Mouse (Mus musculus) midbrain, embryonic 14.5 days (tissue): Measurements from ENCODE around the gene Prdx2. TPM values are rescaled to one million over a fixed set of nuclear protein-coding genes. Genes with fewer than 3 reads are reported as not detected.

Experiments used
- ATAC-seq: fragments of 200-750 bp; cut with Nextera tagmentation; 2 replicates; pipeline ENCODE4 v1.8.0; 2017; ENCODE audit warnings: moderate number of reproducible peaks, moderate library complexity; ENCODE audit not compliant: low FRiP score, low TSS enrichment
- DNase-seq: peaks from one replicate; pipeline ENCODE4 v3.0.0-alpha.2; 2015
- H3K27ac ChIP-seq: fragments of 300-500 bp; sonication (generic); replicated peaks from 2 replicates; pipeline ENCODE4 v1.5.1; 2014; ENCODE audit warnings: mild to moderate bottlenecking, low read depth, low read length, moderate library complexity
- H3K27me3 ChIP-seq: fragments of 300-500 bp; sonication (generic); 2 replicates; pipeline ENCODE4 v1.6.1; 2014; ENCODE audit warnings: low read length, control low read depth, mixed read lengths; ENCODE audit not compliant: control insufficient read depth, insufficient read depth
- H3K36me3 ChIP-seq: fragments of 300-500 bp; sonication (generic); 2 replicates; pipeline ENCODE4 v1.6.1; 2014; ENCODE audit warnings: low read length, control low read depth; ENCODE audit not compliant: control insufficient read depth, insufficient read depth
- H3K4me1 ChIP-seq: fragments of 300-500 bp; sonication (generic); 2 replicates; pipeline ENCODE4 v1.6.1; 2014; ENCODE audit warnings: mild to moderate bottlenecking, antibody characterized with exemption, low read length, control low read depth; ENCODE audit not compliant: control insufficient read depth, insufficient read depth
- H3K4me2 ChIP-seq: fragments of 300-500 bp; sonication (generic); 2 replicates; pipeline ENCODE4 v1.6.1; 2014; ENCODE audit warnings: mild to moderate bottlenecking, low read length, moderate library complexity
- H3K4me3 ChIP-seq: fragments of 300-500 bp; sonication (generic); replicated peaks from 2 replicates; pipeline ENCODE4 v1.5.1; 2014; ENCODE audit warnings: low read depth, low read length
- H3K9ac ChIP-seq: fragments of 300-500 bp; sonication (generic); replicated peaks from 2 replicates; pipeline ENCODE4 v1.6.1; 2014; ENCODE audit warnings: mild to moderate bottlenecking, low read length, moderate library complexity
- H3K9me3 ChIP-seq: fragments of 300-500 bp; sonication (generic); 2 replicates; pipeline ENCODE4 v1.6.1; 2016; ENCODE audit warnings: low read length, control low read depth, mixed read lengths; ENCODE audit not compliant: control insufficient read depth
- WGBS: fragments of 180-500 bp; shearing (Covaris S2); extraction: QIAGEN DNeasy Blood & Tissue Kit; methylation state at CpG from one replicate; pipeline ENCODE4 v1.1.7; 2014; 5-methylcytosine and 5-hydroxymethylcytosine counted together
- polyA plus RNA-seq: library from polyadenylated mRNA; unstranded; fragments of >200 nt; fragmentation: Nextera tagmentation; extraction: Ambion mirVana; gene quantifications from 2 replicates; pipeline ENCODE4 v1.2.1, GENCODE M21; 2014

Gene Prdx2
- polyA plus RNA-seq, 1 experiment from 2014 or later: 1,531 TPM

GRCm38 (mm10) chr8:84945633-84946527, 23.5 kb upstream of the Prdx2 start:
- peak; percentile 80 for DNase-seq
- H3K27ac ChIP-seq: peak overlapping the region; percentile 79
- no peaks in the 10 kb centered on the region for H3K36me3 ChIP-seq
- peak overlapping the region; percentile 87 for H3K9ac ChIP-seq
- WGBS: under 1% methylated on average over 59 of the region's 67 CpGs
- peak overlapping the region; percentile 63 for H3K4me3 ChIP-seq
- H3K27me3 ChIP-seq: peaks cover 36% of the 10 kb centered on the region
- peaks cover 30% of the 10 kb centered on the region for H3K4me1 ChIP-seq
- peak; percentile 69 for ATAC-seq
- no peaks in the 10 kb centered on the region for H3K9me3 ChIP-seq
- peak overlapping the region; percentile 88 for H3K4me2 ChIP-seq

GRCm38 (mm10) chr8:84946528-84947240, 22.7 kb upstream of the Prdx2 start, which contains the start of gene Rtbdn:
Rtbdn (plus strand) TSS chr8:84946991.
- Histone ChIP-seq H3K4me2 (peak within 1 kb of the TSS; percentile 88), H3K9me3 (no peaks in the 10 kb centered on the region), H3K36me3 (no peaks in the 10 kb centered on the region), H3K4me3 (peak within 1 kb of the TSS; percentile 63), H3K9ac (peak within 1 kb of the TSS; percentile 87), H3K27me3 (peaks cover 36% of the 10 kb centered on the region), H3K27ac (peak within 1 kb of the TSS; percentile 79), H3K4me1 (peaks cover 30% of the 10 kb centered on the region)
- peak; percentile 61 for DNase-seq
- 4% methylated on average over 17 of the region's 17 CpGs for WGBS
- ATAC-seq: 0 out of 2 replicates have a peak, but pooled peaks have one; percentile 26

- Histone ChIP-seq H3K27me3 (peaks cover 36% of the 10 kb centered on the region), H3K36me3 (no peaks in the 10 kb centered on the region), H3K9me3 (no peaks in the 10 kb centered on the region), H3K9ac (0 out of 2 replicates have a peak overlapping the region, but pooled peaks have one; percentile 87), H3K4me3 (peak overlapping the region; percentile 63), H3K4me2 (peak overlapping the region; percentile 88), H3K27ac (no peak overlapping the region), H3K4me1 (peaks cover 30% of the 10 kb centered on the region)
- no peak for DNase-seq
- WGBS: 18% methylated on average over 9 of the region's 9 CpGs
- ATAC-seq: no peak
Measured at GRCm38 (mm10) chr8:84947241-84947545, 22.2 kb upstream of the Prdx2 start.

GRCm38 (mm10) chr8:84949753-84950152, 19.6 kb upstream of the Prdx2 start:
- Histone ChIP-seq H3K4me1 (peaks cover 21% of the 10 kb centered on the region), H3K4me2 (no peak overlapping the region), H3K9ac (no peak overlapping the region), H3K4me3 (no peak overlapping the region), H3K9me3 (no peaks in the 10 kb centered on the region), H3K27ac (no peak overlapping the region), H3K27me3 (peaks cover 29% of the 10 kb centered on the region), H3K36me3 (no peaks in the 10 kb centered on the region)
- WGBS: 14% methylated on average over 12 of the region's 12 CpGs
- no peak for ATAC-seq
- DNase-seq: no peak

- Histone ChIP-seq H3K36me3 (0 out of 2 replicates have a peak, but pooled peaks cover under 1% of the 10 kb centered on the region), H3K9ac (no peak overlapping the region), H3K27ac (no peak overlapping the region), H3K9me3 (no peaks in the 10 kb centered on the region), H3K4me3 (no peak overlapping the region), H3K4me1 (no peaks in the 10 kb centered on the region), H3K4me2 (no peak overlapping the region), H3K27me3 (peaks cover 15% of the 10 kb centered on the region)
- 10% methylated on average over 18 of the region's 18 CpGs for WGBS
- DNase-seq (no peak), ATAC-seq (no peak)
Measured at GRCm38 (mm10) chr8:84952612-84953255, 16.7 kb upstream of the Prdx2 start.

GRCm38 (mm10) chr8:84956768-84957167, 12.6 kb upstream of the Prdx2 start:
- Histone ChIP-seq H3K36me3 (peaks cover 19% of the 10 kb centered on the region; the same call in 1 of the 2 replicates), H3K9me3 (no peaks in the 10 kb centered on the region), H3K4me2 (no peak overlapping the region), H3K9ac (no peak overlapping the region), H3K27ac (no peak overlapping the region), H3K4me3 (no peak overlapping the region), H3K4me1 (no peaks in the 10 kb centered on the region), H3K27me3 (no peaks in the 10 kb centered on the region)
- ATAC-seq: no peak
- peak; percentile 91 for DNase-seq
- WGBS: 51% methylated on average over 2 of the region's 2 CpGs

GRCm38 (mm10) chr8:84959811-84960210, 9.6 kb upstream of the Prdx2 start:
- no peak overlapping the region for H3K27ac ChIP-seq
- DNase-seq (no peak), ATAC-seq (no peak)
- no peak overlapping the region for H3K9ac ChIP-seq
- no peaks in the 10 kb centered on the region for H3K27me3 ChIP-seq
- peaks cover 19% of the 10 kb centered on the region; the same call in 1 of the 2 replicates for H3K36me3 ChIP-seq
- peaks cover under 1% of the 10 kb centered on the region; the same call in 1 of the 2 replicates for H3K4me1 ChIP-seq
- no peak overlapping the region for H3K4me2 ChIP-seq
- WGBS: 90% methylated on average over 7 of the region's 7 CpGs
- no peak overlapping the region for H3K4me3 ChIP-seq
- H3K9me3 ChIP-seq: no peaks in the 10 kb centered on the region

- no peak for ATAC-seq
- no peak overlapping the region for H3K9ac ChIP-seq
- H3K4me1 ChIP-seq: peaks cover 16% of the 10 kb centered on the region
- no peaks in the 10 kb centered on the region for H3K9me3 ChIP-seq
- DNase-seq: no peak
- no peak overlapping the region for H3K27ac ChIP-seq
- no peak overlapping the region for H3K4me2 ChIP-seq
- WGBS: 88% methylated on average over 4 of the region's 4 CpGs
- peaks cover 12% of the 10 kb centered on the region; the same call in 1 of the 2 replicates for H3K36me3 ChIP-seq
- H3K27me3 ChIP-seq: no peaks in the 10 kb centered on the region
- H3K4me3 ChIP-seq: no peak overlapping the region
Measured at GRCm38 (mm10) chr8:84963952-84964351, 5.4 kb upstream of the Prdx2 start.
